Mouse (Mus musculus) megakaryocyte, adult 5-6 weeks (primary cell): Measurements from ENCODE around the gene H2al1j. TPM values are rescaled to one million over a fixed set of nuclear protein-coding genes. Genes with fewer than 3 reads are reported as not detected.

ENCODE experiments used
- total RNA-seq, 2 experiments: library from RNA; stranded (forward) in 1 of 2; stranded (reverse) in 1 of 2; fragments of 153-499, 151-499 nt in 1 of 2; fragments of 221-1000, 200-1000 nt in 1 of 2; gene quantifications; 2 replicates each; pipeline versions ENCODE4 v1.2.3 to v1.2.4; 2015 to 2017

H2al1j gene
- total RNA-seq, 2 experiments from 2014 or later: not detected

Other genes with a start within 250 kb of the H2al1j start
- not detected in 2 replicates for gene H2al1a, start 28.6 kb upstream of the H2al1j start, total RNA-seq (2015)
- not detected in 2 replicates for gene H2al1a, start 28.6 kb upstream of the H2al1j start, total RNA-seq (2017)
- gene H2al1b, start 25.4 kb upstream of the H2al1j start, total RNA-seq (2015): not detected in 2 replicates
- not detected in 2 replicates for gene H2al1b, start 25.4 kb upstream of the H2al1j start, total RNA-seq (2017)
- not detected in 2 replicates for gene H2al1c, start 22.2 kb upstream of the H2al1j start, total RNA-seq (2015)
- gene H2al1c, start 22.2 kb upstream of the H2al1j start, total RNA-seq (2017): not detected in 2 replicates
- not detected in 2 replicates for gene H2al1d, start 19.0 kb upstream of the H2al1j start, total RNA-seq (2015)
- gene H2al1d, start 19.0 kb upstream of the H2al1j start, total RNA-seq (2017): not detected in 2 replicates
- not detected in 2 replicates for gene H2al1e, start 15.9 kb upstream of the H2al1j start, total RNA-seq (2015)
- gene H2al1e, start 15.9 kb upstream of the H2al1j start, total RNA-seq (2017): not detected in 2 replicates
- gene H2al1f, start 12.7 kb upstream of the H2al1j start, total RNA-seq (2015): not detected in 2 replicates
- gene H2al1f, start 12.7 kb upstream of the H2al1j start, total RNA-seq (2017): not detected in 2 replicates
- not detected in 2 replicates for gene H2al1g, start 9.6 kb upstream of the H2al1j start, total RNA-seq (2015)
- not detected in 2 replicates for gene H2al1g, start 9.6 kb upstream of the H2al1j start, total RNA-seq (2017)
- gene H2al1h, start 6.3 kb upstream of the H2al1j start, total RNA-seq (2015): not detected in 2 replicates
- gene H2al1h, start 6.3 kb upstream of the H2al1j start, total RNA-seq (2017): not detected in 2 replicates
- not detected in 2 replicates for gene H2al1i, start 3.2 kb upstream of the H2al1j start, total RNA-seq (2015)
- not detected in 2 replicates for gene H2al1i, start 3.2 kb upstream of the H2al1j start, total RNA-seq (2017)